Mouse (Mus musculus) colon, adult 2 months (tissue): ENCODE measurements around the gene Fmo1. TPM values are rescaled to one million over a fixed set of nuclear protein-coding genes. Genes with fewer than 3 reads are reported as not detected.

Source experiments
- polyA plus RNA-seq: library from polyadenylated mRNA; depleted of rRNA; stranded (reverse); fragments of >200 nt; gene quantifications from 2 replicates; pipeline ENCODE4 v1.2.3, GENCODE M21; 2012; rRNA removed

Gene Fmo1
- polyA plus RNA-seq: 3.8 and 6.2 TPM in 2 replicates

GRCm38 (mm10) chr1:162866280-162866681 lies at the start of gene Fmo1:
Gene Fmo1, minus strand, starts transcription at chr1:162866610.

GRCm38 (mm10) chr1:162897838-162898811 lies 31.7 kb upstream of the Fmo1 start, which contains the start of gene Fmo2:
Gene Fmo2, minus strand, starts transcription at chr1:162898726.

GRCm38 (mm10) chr1:162813836-162814156 lies 52.6 kb downstream of the Fmo1 start, which contains the start of gene Fmo4:
Gene Fmo4, minus strand, starts transcription at chr1:162813972.

Other genes with a start within 250 kb of the Fmo1 start
- 0.42 and 0.80 TPM in 2 replicates for gene Myoc, start 227.5 kb downstream of the Fmo1 start, polyA plus RNA-seq
- not detected in 2 replicates for gene Myocos, start 208.4 kb downstream of the Fmo1 start, polyA plus RNA-seq
- 23.2 and 23.7 TPM in 2 replicates for gene Prrc2c, start 126.1 kb downstream of the Fmo1 start, polyA plus RNA-seq
- gene Fmo4, start 52.6 kb downstream of the Fmo1 start, polyA plus RNA-seq: 1.0 and 1.3 TPM in 2 replicates
- 5.7 and 6.8 TPM in 2 replicates for gene Fmo2, start 32.1 kb upstream of the Fmo1 start, polyA plus RNA-seq
- gene Fmo6, start 70.9 kb upstream of the Fmo1 start, polyA plus RNA-seq: not detected in 2 replicates
- gene Fmo3, start 117.9 kb upstream of the Fmo1 start, polyA plus RNA-seq: 0.07 TPM in 1 of 2 replicates, not detected in the other
- gene Mroh9, start 219.1 kb upstream of the Fmo1 start, polyA plus RNA-seq: not detected in 2 replicates